Mouse (Mus musculus): ENCODE measurements around the gene Usp50. TPM values are rescaled to one million over a fixed set of nuclear protein-coding genes. Genes with fewer than 3 reads are reported as not detected.

The Usp50 gene
- 0.02 TPM in 1 of 2 replicates, not detected in the other for polyA plus RNA-seq (2012)

DNA sequence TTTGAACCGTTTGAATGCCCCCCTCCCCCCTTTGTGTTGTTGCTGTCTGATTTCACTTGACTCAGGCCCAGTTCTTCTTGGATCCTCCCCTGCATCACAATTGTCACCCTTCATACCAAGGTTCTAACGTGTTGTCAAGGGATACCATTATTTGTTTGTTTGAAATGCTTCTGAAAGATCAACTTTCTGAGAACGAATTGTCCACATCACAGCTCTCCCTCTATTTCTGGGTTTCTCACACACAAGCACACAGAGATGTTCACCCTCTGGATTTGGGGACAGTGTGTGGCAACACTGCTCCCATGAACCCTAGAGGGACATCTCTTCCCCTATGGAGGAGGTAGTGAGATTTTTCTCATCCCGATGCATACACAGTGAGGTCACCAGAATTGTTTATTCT lies at the start of gene Usp50:
Usp50 (minus strand) TSS at position 101 of the 400 bp plus-strand sequence.
- Histone ChIP-seq H3K4me1 (ENCODE audit: control insufficient read depth) (no peaks in the 10 kb centered on the region; the same call in 1 of the 2 replicates), H3K27me3 (ENCODE audit: control insufficient read depth) (no peaks in the 10 kb centered on the region), H3K36me3 (ENCODE audit: control insufficient read depth) (no peaks in the 10 kb centered on the region), H3K4me3 (replicated peaks) (no peak within 1 kb of the TSS), H3K9me3 (ENCODE audit: control insufficient read depth, low read length) (no peaks in the 10 kb centered on the region)
- TF ChIP-seq TAL1 (IDR thresholded peaks at IDR 0.05; ENCODE audit: low read length) (no peak), GATA1 (IDR thresholded peaks at IDR 0.05; ENCODE audit: low read length) (no peak)

DNA sequence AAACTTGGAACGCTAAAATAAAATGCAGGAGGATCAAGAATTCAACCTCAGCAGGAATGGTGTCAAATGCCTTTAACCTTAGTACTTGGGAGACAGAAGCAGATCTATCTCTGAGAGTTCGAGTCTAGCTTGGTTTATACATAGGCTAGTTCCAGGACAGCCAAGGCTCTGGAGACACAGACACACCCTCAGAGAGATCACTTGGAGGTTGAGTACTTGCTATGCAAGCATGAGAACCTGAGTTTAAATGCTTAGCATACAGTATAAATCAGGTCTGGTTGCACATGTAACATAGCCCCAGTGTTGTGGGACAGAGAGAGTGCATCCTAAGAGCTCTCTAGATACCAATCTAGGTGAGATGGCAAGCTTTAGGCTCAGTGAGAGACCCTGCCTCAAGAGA lies 34.1 kb upstream of the Usp50 start:
- TF ChIP-seq TAL1 (IDR thresholded peaks at IDR 0.05; ENCODE audit: low read length) (no peak), GATA1 (IDR thresholded peaks at IDR 0.05; ENCODE audit: low read length) (no peak)
- no peaks in the 10 kb centered on the region for H3K27me3 ChIP-seq (ENCODE audit: control insufficient read depth)
- H3K4me1 ChIP-seq (ENCODE audit: control insufficient read depth), result peaks cover 44% of the 10 kb centered on the region
- H3K9me3 ChIP-seq (ENCODE audit: control insufficient read depth, low read length), result no peaks in the 10 kb centered on the region
- H3K4me3 ChIP-seq (replicated peaks), result no peak overlapping the region
- peaks cover 71% of the 10 kb centered on the region for H3K36me3 ChIP-seq (ENCODE audit: control insufficient read depth)

DNA sequence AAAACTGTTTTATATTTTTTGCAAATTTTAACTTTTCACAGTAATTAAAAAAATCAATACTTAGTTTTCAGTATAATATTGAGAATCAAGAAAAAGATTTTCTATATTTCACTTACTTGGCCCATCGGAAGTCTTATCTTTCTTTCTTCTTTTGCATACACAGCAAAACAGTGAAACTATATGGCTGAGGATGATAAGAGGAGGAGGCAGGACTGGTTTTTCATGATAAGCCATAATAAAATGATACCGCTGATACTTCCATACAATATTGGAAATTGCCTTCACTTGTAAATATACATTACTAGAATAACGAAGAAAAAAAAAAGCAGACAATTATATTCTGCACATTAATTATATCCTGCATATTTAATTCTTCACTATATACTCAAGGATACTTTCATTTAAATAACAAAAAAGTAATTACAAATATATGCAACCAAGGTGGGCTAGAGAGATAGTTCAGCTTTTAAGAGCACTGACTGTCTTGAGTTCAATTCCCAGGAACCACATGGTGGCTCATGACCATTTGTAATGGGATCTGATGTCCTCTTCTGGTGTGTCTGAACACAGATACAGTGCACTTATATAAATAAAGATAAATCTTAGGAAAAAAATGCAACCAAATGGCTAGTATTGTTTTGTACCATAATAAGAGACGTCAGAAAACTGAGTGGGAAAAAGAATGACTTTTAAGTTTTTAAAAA lies 33.5 kb upstream of the Usp50 start:
- peaks cover 74% of the 10 kb centered on the region for H3K36me3 ChIP-seq (ENCODE audit: control insufficient read depth)

DNA sequence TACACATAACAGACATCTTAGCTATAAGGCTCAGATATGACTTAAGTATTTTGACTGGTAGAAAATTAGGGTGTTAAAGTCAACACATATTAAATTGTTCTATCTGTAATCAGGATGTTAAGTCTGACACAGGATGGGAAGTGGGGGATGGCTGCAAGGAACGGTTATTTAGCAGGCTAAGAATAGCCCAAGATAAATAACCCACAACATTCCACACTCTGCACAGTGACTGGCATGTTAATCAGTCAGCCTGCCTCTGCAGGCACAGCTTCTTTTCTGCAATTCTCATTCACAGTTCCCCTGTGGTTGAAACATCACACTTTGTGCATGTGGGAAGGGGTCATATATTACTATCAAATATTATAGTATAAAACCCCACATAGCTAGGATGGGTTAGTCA lies 32.6 kb upstream of the Usp50 start:
- H3K9me3 ChIP-seq (ENCODE audit: control insufficient read depth, low read length), result no peaks in the 10 kb centered on the region
- peaks cover 44% of the 10 kb centered on the region for H3K4me1 ChIP-seq (ENCODE audit: control insufficient read depth)
- no peaks in the 10 kb centered on the region for H3K27me3 ChIP-seq (ENCODE audit: control insufficient read depth)
- peaks cover 76% of the 10 kb centered on the region for H3K36me3 ChIP-seq (ENCODE audit: control insufficient read depth)
- no peak overlapping the region for H3K4me3 ChIP-seq (replicated peaks)
- TF ChIP-seq GATA1 (IDR thresholded peaks at IDR 0.05; ENCODE audit: low read length), result no peak

More for the DNA sequence above, 33.5 kb upstream of the Usp50 start:
- H3K27me3 ChIP-seq (ENCODE audit: control insufficient read depth), result no peaks in the 10 kb centered on the region
- TF ChIP-seq TAL1 (IDR thresholded peaks at IDR 0.05; ENCODE audit: low read length), result peak; percentile 76
- peak; percentile 44 for TF ChIP-seq GATA1 (IDR thresholded peaks at IDR 0.05; ENCODE audit: low read length)
- H3K9me3 ChIP-seq (ENCODE audit: control insufficient read depth, low read length), result no peaks in the 10 kb centered on the region
- H3K4me3 ChIP-seq (replicated peaks), result no peak overlapping the region
- peaks cover 44% of the 10 kb centered on the region for H3K4me1 ChIP-seq (ENCODE audit: control insufficient read depth)

DNA sequence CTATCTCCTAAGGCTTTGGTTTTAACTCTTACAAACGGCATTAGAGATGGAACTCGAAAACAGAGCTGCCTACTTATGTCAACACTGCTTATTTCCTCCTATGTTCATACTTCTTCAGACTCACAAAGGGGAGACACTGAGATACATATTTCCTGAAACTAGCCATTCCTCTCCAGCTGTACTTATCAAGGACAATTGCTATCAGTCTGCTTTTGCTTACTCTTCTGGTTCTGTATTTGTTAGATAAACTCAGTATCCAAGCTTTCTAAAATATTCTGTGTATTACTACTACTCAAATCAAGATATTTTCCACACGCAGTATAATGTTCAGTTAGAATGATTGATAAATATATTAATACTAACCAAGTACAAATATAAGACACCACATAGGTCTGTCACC lies 18.7 kb upstream of the Usp50 start:
- TF ChIP-seq GATA1 (IDR thresholded peaks at IDR 0.05; ENCODE audit: low read length) (no peak), TAL1 (IDR thresholded peaks at IDR 0.05; ENCODE audit: low read length) (no peak)
- Histone ChIP-seq H3K27me3 (ENCODE audit: control insufficient read depth) (no peaks in the 10 kb centered on the region), H3K4me1 (ENCODE audit: control insufficient read depth) (peaks cover 5% of the 10 kb centered on the region), H3K4me3 (replicated peaks) (no peak overlapping the region), H3K36me3 (ENCODE audit: control insufficient read depth) (peaks cover 84% of the 10 kb centered on the region), H3K9me3 (ENCODE audit: control insufficient read depth, low read length) (no peaks in the 10 kb centered on the region)

DNA sequence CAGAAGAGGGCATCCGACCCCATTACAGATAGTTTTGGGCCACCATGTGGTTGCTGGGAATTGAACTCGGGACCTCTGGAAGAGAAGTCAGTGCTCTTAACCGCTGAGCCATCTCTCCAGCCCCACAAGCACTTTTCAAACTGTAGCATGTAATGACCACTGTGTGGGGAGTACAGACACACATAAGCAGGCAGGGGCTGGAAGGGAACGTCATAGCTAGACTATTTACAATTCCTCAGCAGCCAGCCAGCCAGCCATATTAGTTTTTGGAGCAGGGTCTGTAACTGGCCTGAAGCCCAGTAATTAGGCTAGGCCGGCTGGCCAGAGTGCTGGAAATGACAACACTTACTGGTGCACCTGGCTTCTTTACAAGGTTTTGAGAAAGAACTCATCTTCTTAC lies 15.2 kb upstream of the Usp50 start:
- Histone ChIP-seq H3K27me3 (ENCODE audit: control insufficient read depth) (no peaks in the 10 kb centered on the region), H3K4me1 (ENCODE audit: control insufficient read depth) (peaks cover 5% of the 10 kb centered on the region), H3K36me3 (ENCODE audit: control insufficient read depth) (peaks cover 90% of the 10 kb centered on the region), H3K4me3 (replicated peaks) (no peak overlapping the region), H3K9me3 (ENCODE audit: control insufficient read depth, low read length) (no peaks in the 10 kb centered on the region)
- no peak for TF ChIP-seq GATA1 (IDR thresholded peaks at IDR 0.05; ENCODE audit: low read length)
- no peak for TF ChIP-seq TAL1 (IDR thresholded peaks at IDR 0.05; ENCODE audit: low read length)

DNA sequence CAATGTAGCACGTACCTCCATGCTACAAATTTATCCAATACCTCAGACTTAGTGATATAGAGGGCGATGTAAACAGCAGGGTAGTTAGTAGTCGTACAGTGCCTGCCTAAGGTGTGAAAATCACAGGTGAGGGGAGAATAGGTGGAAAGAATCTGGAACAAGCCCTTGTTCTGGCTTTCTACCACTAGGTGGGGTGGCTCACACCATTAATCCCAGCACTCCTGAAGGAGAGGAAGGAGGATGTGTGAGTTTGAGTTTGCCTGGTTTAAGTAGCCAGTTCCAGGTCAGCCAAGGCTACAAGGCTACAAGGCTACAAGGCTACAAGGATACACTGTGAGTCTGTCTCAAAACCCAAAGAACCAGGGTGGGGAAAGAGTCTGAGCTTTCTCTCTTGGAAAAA lies 12.4 kb upstream of the Usp50 start:
- Histone ChIP-seq H3K27me3 (ENCODE audit: control insufficient read depth) (no peaks in the 10 kb centered on the region), H3K4me3 (replicated peaks) (no peak overlapping the region), H3K4me1 (ENCODE audit: control insufficient read depth) (no peaks in the 10 kb centered on the region), H3K36me3 (ENCODE audit: control insufficient read depth) (peaks cover 94% of the 10 kb centered on the region), H3K9me3 (ENCODE audit: control insufficient read depth, low read length) (no peaks in the 10 kb centered on the region)
- TF ChIP-seq GATA1 (IDR thresholded peaks at IDR 0.05; ENCODE audit: low read length) (no peak), TAL1 (IDR thresholded peaks at IDR 0.05; ENCODE audit: low read length) (no peak)

DNA sequence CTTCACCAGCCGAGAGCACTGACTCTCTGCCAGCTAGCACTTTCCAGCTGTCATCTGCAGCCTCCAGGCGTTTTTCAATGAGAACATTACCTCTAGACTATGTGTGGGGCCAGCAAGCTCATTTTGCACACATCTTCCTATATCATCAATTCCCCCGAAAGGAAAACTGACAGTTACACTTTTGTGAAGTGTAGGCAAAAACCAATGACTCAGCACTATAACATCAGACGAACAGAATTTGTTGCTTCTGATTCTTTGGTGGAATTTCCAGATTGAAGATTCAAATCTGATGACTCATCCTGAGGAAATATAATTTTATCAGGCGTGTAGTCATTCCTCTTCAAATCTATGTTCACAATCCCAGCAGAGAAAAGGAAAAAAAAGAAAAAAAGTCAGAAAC lies 9.3 kb upstream of the Usp50 start:
- Histone ChIP-seq H3K27me3 (ENCODE audit: control insufficient read depth) (no peaks in the 10 kb centered on the region), H3K4me1 (ENCODE audit: control insufficient read depth) (no peaks in the 10 kb centered on the region; the same call in 1 of the 2 replicates), H3K4me3 (replicated peaks) (no peak overlapping the region), H3K36me3 (ENCODE audit: control insufficient read depth) (peaks cover 71% of the 10 kb centered on the region), H3K9me3 (ENCODE audit: control insufficient read depth, low read length) (no peaks in the 10 kb centered on the region)
- TF ChIP-seq GATA1 (IDR thresholded peaks at IDR 0.05; ENCODE audit: low read length) (no peak), TAL1 (IDR thresholded peaks at IDR 0.05; ENCODE audit: low read length) (no peak)

DNA sequence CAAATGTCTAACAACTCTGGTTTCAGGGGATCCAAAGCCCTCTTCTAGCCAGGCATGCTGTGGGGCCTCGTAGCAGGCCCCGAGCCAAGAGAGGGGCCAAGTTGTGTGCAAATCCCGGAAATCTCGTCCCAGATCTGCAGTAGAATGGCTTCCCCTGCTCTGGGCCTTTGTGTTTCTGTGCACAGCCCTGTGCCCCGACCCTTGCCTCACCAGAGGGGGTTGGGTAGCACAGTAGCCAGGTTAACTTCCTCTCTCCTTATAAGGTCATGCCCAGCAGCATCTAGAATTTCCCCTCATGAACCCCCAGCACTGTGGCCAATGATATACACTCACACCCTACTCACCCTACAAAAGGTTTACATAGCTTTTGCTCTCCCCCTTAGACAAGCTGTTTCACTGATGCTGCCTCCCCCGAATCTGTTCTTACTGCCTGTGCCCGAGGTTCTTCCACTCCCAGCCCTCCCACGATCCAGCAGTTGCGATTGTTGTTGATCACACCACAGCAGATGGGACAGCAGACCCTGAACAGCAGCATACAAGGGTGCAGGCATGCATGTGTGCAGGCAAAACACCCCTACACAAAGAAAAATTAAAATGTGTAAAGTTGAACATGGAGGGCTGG lies 4.6 kb upstream of the Usp50 start:
- Histone ChIP-seq H3K27me3 (ENCODE audit: control insufficient read depth) (no peaks in the 10 kb centered on the region), H3K4me3 (replicated peaks) (no peak overlapping the region), H3K36me3 (ENCODE audit: control insufficient read depth) (peaks cover 27% of the 10 kb centered on the region), H3K9me3 (ENCODE audit: control insufficient read depth, low read length) (no peaks in the 10 kb centered on the region), H3K4me1 (ENCODE audit: control insufficient read depth) (no peaks in the 10 kb centered on the region; the same call in 1 of the 2 replicates)
- TF ChIP-seq TAL1 (IDR thresholded peaks at IDR 0.05; ENCODE audit: low read length), result no peak
- no peak for TF ChIP-seq GATA1 (IDR thresholded peaks at IDR 0.05; ENCODE audit: low read length)

Data from erythroblast, embryonic 14.5 days (primary cell).